Mouse (Mus musculus) large intestine, adult 2 months (tissue): ENCODE data around the gene Mob1b. TPM values are rescaled to one million over a fixed set of nuclear protein-coding genes. Genes with fewer than 3 reads are reported as not detected.

ENCODE experiments used
- polyA plus RNA-seq: library from polyadenylated mRNA; depleted of rRNA; stranded (reverse); fragments of >200 nt; gene quantifications from 2 replicates; pipeline ENCODE4 v1.2.3, GENCODE M21; 2012; rRNA removed

The Mob1b gene
- polyA plus RNA-seq, 1 experiment: 4.0 TPM

Other genes with a start within 250 kb of the Mob1b start
- 0.04 TPM in 1 of 2 replicates, not detected in the other for gene Enam, start 232.9 kb upstream of the Mob1b start, polyA plus RNA-seq
- gene Jchain, start 193.0 kb upstream of the Mob1b start, polyA plus RNA-seq: 949 and 1,956 TPM in 2 replicates
- 6.0 and 7.8 TPM in 2 replicates for gene Utp3, start 166.4 kb upstream of the Mob1b start, polyA plus RNA-seq
- 4.9 and 7.6 TPM in 2 replicates for gene Rufy3, start 155.8 kb upstream of the Mob1b start, polyA plus RNA-seq
- gene Grsf1, start 44.7 kb upstream of the Mob1b start, polyA plus RNA-seq: 11.4 and 15.7 TPM in 2 replicates
- 4.1 and 5.1 TPM in 2 replicates for gene Dck, start 44.1 kb downstream of the Mob1b start, polyA plus RNA-seq
- 13.1 and 21.0 TPM in 2 replicates for gene Slc4a4, start 166.0 kb downstream of the Mob1b start, polyA plus RNA-seq